Mouse (Mus musculus) fibroblast of lung, adult 2 months (primary cell): ENCODE measurements around the gene Galntl6.
"Not testable (repeated sequence)": the region's sequence is repeated elsewhere in the genome, so short reads cannot be mapped to it uniquely, and the experiment has no call there.

Experiments used
- DNase-seq: peaks from one replicate; pipeline ENCODE4 v3.0.0-alpha.2; 2011; ENCODE audit warnings: low read depth

The Galntl6 gene

GRCm38 (mm10) chr8:58604751-58605150 lies 307.7 kb downstream of the Galntl6 start:
- DNase-seq = no peak

DNA sequence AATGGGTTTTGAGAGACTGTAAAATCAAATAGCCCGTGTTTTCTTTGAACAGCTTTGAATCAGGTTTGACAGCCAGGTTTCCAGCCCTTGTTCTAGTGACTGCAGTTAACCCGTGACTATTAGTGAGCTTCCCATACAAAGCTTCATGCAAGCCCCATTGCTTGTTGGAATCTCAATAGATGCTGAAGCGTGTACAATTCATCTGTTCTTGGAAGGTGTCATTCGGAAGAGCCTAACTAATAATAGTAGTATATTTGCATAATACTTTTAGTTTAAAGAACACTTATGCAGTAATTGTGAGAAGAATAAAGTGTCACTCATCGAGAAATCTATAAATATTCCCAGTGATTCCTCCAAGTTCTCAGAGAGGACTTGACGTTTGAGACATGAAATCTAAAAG lies 314.6 kb downstream of the Galntl6 start:
- no peak for DNase-seq

DNA sequence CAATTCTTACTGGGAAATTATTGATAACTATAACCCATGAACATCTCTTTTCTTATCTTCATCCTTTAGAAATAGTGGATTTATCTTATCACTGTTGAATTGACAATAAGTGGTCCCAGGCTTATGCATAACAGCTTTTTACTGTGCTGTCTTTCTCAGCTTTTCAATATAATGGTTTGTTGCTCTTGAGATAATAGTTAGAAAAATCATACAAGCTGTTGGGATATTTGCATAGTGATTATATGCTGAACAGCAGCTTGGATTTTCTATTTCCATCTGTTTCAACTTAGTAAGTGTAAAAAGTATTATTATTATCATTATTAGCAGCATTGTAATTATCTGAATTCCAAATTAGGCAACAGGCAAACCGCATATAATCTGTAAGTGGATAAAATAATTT lies 337.1 kb downstream of the Galntl6 start:
- DNase-seq = no peak

DNA sequence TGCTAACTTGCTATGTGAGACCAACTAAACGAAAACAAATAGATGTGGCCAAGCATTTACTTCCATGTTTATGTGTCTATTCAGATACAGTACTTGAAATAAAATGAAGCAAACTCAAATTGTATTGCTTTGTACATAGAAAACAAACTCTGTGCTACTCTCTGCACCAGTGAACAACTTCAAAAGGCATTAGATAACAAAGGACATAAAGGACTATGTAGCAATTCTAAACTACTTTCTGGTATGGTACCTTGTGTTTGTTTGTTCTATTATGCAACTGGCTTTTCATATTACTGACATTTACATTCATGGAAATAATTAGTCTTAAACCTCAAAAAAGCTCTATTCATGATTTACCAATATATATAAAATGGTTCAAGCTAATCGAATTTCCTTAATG lies 344.4 kb downstream of the Galntl6 start:
- no peak for DNase-seq

DNA sequence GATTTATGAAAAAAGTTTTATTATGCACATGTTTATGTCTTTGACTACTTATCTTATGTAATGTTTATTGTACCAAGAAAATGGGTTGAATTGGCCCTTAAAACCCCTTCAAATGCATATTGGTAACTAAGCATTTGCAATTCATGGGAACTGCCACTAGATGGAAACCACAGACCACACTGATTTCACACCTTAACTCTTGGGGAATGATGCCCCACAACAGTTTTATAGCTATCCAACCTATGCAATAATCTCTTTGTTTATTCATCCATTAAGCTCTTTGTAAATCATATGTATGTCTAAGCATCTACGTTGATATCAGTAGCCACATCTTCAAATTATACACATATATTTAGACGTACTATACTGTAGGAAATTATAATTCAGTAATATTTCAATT lies 346.3 kb downstream of the Galntl6 start:
- no peak for DNase-seq

DNA sequence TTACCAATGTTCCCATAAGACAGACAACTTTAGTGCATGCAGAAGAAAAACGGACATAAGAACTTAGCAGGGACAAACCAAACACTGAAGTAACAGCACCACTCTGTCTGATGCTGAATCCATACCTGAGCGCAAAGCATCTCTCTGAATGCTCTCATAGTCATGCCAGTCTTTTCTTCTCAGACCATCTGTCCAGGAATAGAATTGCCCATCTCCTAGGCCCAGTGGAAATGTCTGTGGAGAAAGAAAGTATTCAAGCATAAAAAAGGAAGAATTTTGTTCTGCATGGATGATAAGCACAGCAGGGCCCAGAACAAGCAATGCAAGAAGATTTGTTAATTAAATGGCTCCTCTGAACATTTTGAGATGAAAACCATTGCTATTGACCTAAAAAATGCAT lies 376.7 kb downstream of the Galntl6 start:
- no peak for DNase-seq

DNA sequence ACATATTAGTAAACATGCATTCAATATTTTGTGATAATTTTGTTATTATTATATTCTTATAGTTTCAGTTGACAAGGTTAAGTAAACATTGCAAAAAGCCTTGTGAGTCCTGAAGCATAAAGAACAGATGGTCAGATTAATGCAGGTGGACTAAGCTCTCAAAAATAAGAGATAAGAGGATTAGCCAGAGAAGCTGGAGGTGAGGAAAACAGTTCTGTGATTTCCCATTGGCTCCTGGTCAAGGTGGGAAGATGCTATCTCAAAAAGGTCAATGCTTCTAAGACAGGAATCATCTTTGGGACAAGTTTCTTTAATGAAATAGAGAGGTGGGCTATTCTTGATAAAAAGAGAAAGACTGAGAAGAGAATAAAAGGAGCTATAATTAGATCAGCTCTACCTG lies 377.8 kb downstream of the Galntl6 start:
- DNase-seq = no peak

DNA sequence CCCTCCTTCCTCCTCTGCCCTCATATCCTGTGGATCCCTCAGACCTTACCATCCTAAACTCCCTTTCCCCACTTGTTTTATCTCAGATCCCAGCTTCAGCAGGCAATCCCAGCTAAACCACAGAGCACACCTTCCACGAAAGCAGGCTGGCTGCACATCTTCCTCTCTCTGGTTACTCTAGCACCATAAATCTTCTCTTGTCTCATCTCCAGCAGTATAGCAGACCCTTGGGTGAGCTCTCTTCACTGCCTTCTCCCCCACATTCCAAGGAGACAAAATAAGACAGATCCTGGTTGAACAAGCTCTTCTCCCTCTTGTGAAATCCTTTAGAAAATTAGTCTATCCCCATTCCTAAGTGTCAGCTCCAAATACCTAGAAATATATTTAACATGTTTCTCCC lies 389.0 kb downstream of the Galntl6 start:
- DNase-seq = no peak

- DNase-seq = no peak
Observed at GRCm38 (mm10) chr8:58521932-58522331, 390.5 kb downstream of the Galntl6 start.

- no peak for DNase-seq
Observed at GRCm38 (mm10) chr8:58510516-58510915, 401.9 kb downstream of the Galntl6 start.

GRCm38 (mm10) chr8:58509051-58509450 lies 403.4 kb downstream of the Galntl6 start:
- DNase-seq = no peak

DNA sequence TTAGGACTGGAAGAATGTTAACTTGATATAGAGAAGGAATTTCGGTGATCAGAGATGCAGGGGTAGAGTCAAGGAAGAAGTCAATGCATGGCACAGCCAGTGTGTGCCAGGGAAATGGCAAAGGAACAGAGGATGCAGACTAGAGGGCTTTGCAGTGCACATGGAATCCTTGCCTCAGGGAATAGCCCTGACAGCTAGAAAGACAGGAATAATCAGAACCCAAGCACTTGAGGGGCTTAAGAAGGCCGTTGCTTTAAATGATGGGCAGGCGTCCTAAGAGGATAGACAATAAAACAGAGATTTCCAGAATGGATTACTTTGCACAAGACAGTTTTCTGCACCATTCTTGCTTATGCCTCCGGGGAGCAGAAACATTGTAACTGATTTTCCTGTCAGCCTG lies 425.3 kb downstream of the Galntl6 start:
- no peak for DNase-seq

- not testable (repeated sequence) for DNase-seq
Observed at GRCm38 (mm10) chr8:58463342-58463741, 449.1 kb downstream of the Galntl6 start.

GRCm38 (mm10) chr8:58442696-58443095 lies 469.7 kb downstream of the Galntl6 start:
- no peak for DNase-seq

GRCm38 (mm10) chr8:58418481-58418880 lies 494.0 kb downstream of the Galntl6 start:
- no peak for DNase-seq

GRCm38 (mm10) chr8:58417551-58417950 lies 494.9 kb downstream of the Galntl6 start:
- DNase-seq = no peak

DNA sequence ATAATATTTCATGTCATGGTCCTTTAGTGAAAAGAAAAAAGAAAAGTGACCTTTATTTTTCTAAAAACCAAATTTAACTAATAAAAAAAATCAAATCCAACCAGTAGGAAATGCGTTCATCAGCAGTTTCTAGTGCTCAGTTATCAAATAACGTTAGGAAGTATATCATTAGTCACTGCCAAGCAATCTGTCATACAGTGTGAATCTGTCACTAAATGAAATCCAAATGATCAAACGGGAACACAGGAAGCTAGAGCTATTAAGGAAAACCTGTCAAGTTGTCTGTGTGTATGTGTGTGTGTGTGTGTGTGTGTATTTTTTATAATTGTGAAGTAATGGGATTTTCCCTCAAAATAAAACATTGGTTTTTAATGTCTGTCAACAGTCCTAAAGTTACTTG lies 515.9 kb downstream of the Galntl6 start:
- no peak for DNase-seq

GRCm38 (mm10) chr8:58395879-58396278 lies 516.6 kb downstream of the Galntl6 start:
- no peak for DNase-seq

DNA sequence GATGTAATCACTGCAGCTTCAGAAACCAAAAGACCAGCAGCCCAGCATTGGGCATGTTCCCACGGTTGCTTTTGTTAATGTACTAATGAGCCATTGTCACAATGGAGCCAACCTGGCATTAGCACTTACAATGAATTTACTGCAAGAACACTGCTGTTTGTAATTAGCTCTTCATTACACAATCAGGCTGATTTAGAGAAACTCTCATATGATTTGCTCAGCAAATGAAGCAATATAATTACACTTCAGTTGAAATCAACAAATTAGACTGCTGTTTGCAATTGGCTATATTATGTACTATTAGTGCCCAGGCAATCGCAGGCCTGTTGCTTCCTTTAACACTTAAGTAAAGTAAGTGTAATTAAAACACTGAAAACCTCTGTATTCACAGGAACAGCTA lies 540.1 kb downstream of the Galntl6 start:
- DNase-seq = no peak

GRCm38 (mm10) chr8:58371979-58372378 lies 540.5 kb downstream of the Galntl6 start:
- no peak for DNase-seq

DNA sequence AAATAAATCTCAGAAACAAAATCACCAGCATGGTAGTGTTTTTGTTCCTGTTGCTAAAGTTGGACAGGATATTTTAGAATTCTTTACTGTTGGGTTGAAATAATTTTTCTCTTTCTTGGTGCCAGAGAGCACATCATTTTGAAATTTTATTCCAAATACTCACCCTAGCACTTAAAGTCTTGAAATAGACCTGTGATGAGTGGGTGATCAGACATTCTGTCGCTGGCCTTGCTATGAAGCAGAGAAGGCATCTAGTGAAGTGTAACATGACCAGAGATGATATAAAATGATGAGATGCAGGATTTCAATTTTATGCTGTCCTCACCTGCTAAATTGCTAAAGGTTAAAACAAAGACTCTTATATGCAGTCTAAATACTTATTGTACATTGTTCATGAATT lies 581.3 kb downstream of the Galntl6 start:
- DNase-seq = no peak

GRCm38 (mm10) chr8:58313482-58313881 lies 599.0 kb downstream of the Galntl6 start:
- no peak for DNase-seq

DNA sequence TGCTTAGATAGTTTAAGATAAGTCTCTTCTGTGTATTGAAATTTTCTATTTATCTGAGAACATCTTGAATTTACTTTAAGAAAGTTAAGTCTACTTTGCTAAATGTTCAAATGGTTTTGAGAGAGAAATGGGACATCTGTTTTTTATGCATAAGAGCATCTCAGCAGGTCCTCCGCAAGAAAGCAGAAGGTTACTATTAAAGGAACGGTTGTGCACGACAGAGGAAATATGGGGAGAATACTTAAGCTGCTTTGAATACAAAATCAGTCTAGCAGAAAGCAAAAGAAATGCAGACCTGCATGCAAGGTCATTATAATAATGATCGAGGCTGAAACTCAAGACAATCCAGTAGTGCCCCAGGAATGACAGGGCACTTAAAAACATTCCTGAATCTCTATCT lies 621.0 kb downstream of the Galntl6 start:
- no peak for DNase-seq

- no peak for DNase-seq
Observed at GRCm38 (mm10) chr8:58290080-58290479, 622.4 kb downstream of the Galntl6 start.

DNA sequence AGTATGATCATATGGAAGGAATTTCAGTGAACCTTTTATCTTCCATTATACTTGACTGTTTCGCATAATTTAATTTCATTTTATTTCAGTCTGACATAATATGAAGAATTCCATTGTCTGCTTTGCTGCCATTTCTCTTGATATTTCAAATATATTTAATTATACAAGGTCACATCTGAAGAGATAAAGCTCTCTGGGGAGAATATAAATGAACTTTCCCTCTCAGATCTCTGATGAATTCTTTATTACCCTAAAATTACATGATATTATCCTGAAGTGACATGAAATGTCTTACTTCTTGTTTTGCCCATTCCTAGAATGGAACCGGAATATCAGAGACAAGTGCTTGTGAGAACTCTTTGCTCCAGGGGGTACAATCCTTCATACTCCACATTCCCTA lies 647.0 kb downstream of the Galntl6 start:
- no peak for DNase-seq
